Mouse (Mus musculus): ENCODE measurements at regions not wholly inside any gene's neighbourhood (a gene's known extent, or its start where the extent isn't known, plus 50 kb on each side); places are given as distances from the start of the nearest gene placed in this dataset.
A peak's percentile ranks its signal among the peaks of the same experiment; 100 is the strongest.

GRCm38 (mm10) chr7:135767493-135767892 is 51.3 kb upstream of the Mki67 start:
- no peak for DNase-seq

- no peak for DNase-seq
Measured at GRCm38 (mm10) chr7:135768064-135768463, 51.9 kb upstream of the Mki67 start.

- DNase-seq = peak; percentile 85 to 94
Measured at GRCm38 (mm10) chr7:135768592-135768991, 52.4 kb upstream of the Mki67 start.

GRCm38 (mm10) chr7:135769082-135769673 is 53.0 kb upstream of the Mki67 start:
- DNase-seq = no peak

GRCm38 (mm10) chr7:135770051-135770450 is 53.9 kb upstream of the Mki67 start:
- no peak for DNase-seq

- DNase-seq = no peak
Measured at GRCm38 (mm10) chr7:135775832-135776433, 59.8 kb upstream of the Mki67 start.

- DNase-seq = no peak
Measured at GRCm38 (mm10) chr7:135790167-135790566, 74.0 kb upstream of the Mki67 start.

GRCm38 (mm10) chr7:135790978-135791377 is 74.8 kb upstream of the Mki67 start:
- DNase-seq = peak; percentile 42 to 82

- no peak for DNase-seq
Measured at GRCm38 (mm10) chr7:135791953-135792690, 76.0 kb upstream of the Mki67 start.

GRCm38 (mm10) chr7:135792918-135793317 is 76.8 kb upstream of the Mki67 start:
- peak in 1 of 2 experiments; percentile 24 for DNase-seq

- peak in 1 of 2 experiments; percentile 8 for DNase-seq
Measured at GRCm38 (mm10) chr7:135794238-135794637, 78.1 kb upstream of the Mki67 start.

GRCm38 (mm10) chr7:135794679-135795078 is 78.5 kb upstream of the Mki67 start:
- no peak for DNase-seq

- DNase-seq = no peak
Measured at GRCm38 (mm10) chr7:135798441-135798840, 82.3 kb upstream of the Mki67 start.

GRCm38 (mm10) chr7:135802598-135803121 is 86.5 kb upstream of the Mki67 start:
- DNase-seq = peak; percentile 60 to 80

- DNase-seq = no peak
Measured at GRCm38 (mm10) chr7:135804730-135805129, 88.6 kb upstream of the Mki67 start.

GRCm38 (mm10) chr7:135806139-135806538 is 90.0 kb upstream of the Mki67 start:
- DNase-seq = no peak

- no peak for DNase-seq
Measured at GRCm38 (mm10) chr7:135806673-135807072, 90.5 kb upstream of the Mki67 start.

- no peak for DNase-seq
Measured at GRCm38 (mm10) chr7:135809167-135809566, 93.0 kb upstream of the Mki67 start.

- no peak for DNase-seq
Measured at GRCm38 (mm10) chr7:135809751-135810379, 93.7 kb upstream of the Mki67 start.

- no peak for DNase-seq
Measured at GRCm38 (mm10) chr7:135810971-135811370, 94.8 kb upstream of the Mki67 start.

GRCm38 (mm10) chr7:135813616-135814015 is 97.5 kb upstream of the Mki67 start:
- no peak for DNase-seq

- no peak for DNase-seq
Measured at GRCm38 (mm10) chr7:135816191-135816590, 100.0 kb upstream of the Mki67 start.

GRCm38 (mm10) chr7:135817868-135818267 is 101.7 kb upstream of the Mki67 start:
- DNase-seq = no peak

Data from heart, adult 18-20 months (tissue).